Mouse (Mus musculus) forebrain, embryonic 14.5 days (tissue): ENCODE data around the gene Olfr1042. TPM values are rescaled to one million over a fixed set of nuclear protein-coding genes. Genes with fewer than 3 reads are reported as not detected.
"Not testable (repeated sequence)": the region's sequence is repeated elsewhere in the genome, so short reads cannot be mapped to it uniquely, and the experiment has no call there.

Source experiments
- ATAC-seq: fragments of 200-750 bp; cut with Nextera tagmentation; 2 replicates; pipeline ENCODE4 v1.8.0; 2017; ENCODE audit warnings: mild to moderate bottlenecking, moderate library complexity
- DNase-seq: peaks from one replicate; pipeline ENCODE4 v3.0.0-alpha.2; 2015; ENCODE audit warnings: low spot score
- H3K27ac ChIP-seq: fragments of 300-500 bp; sonication (generic); 2 replicates; pipeline ENCODE4 v1.5.1; 2014; ENCODE audit warnings: low read depth, mild to moderate bottlenecking, control low read depth, low read length, moderate library complexity
- H3K27me3 ChIP-seq: fragments of 300-500 bp; sonication (generic); replicated peaks from 2 replicates; pipeline ENCODE4 v1.6.1; 2014; ENCODE audit warnings: low read length, control low read depth, mixed read lengths; ENCODE audit not compliant: control insufficient read depth, insufficient read depth
- H3K36me3 ChIP-seq: fragments of 300-500 bp; sonication (generic); 2 replicates; pipeline ENCODE4 v1.6.1; 2014; ENCODE audit warnings: low read length, control low read depth; ENCODE audit not compliant: control insufficient read depth, insufficient read depth
- H3K4me1 ChIP-seq: fragments of 300-500 bp; sonication (generic); 2 replicates; pipeline ENCODE4 v1.6.1; 2014; ENCODE audit warnings: antibody characterized with exemption, low read length, control low read depth; ENCODE audit not compliant: control insufficient read depth, insufficient read depth
- H3K4me2 ChIP-seq: fragments of 300-500 bp; sonication (generic); 2 replicates; pipeline ENCODE4 v1.6.1; 2014; ENCODE audit warnings: mild to moderate bottlenecking, control low read depth, low read length
- H3K4me3 ChIP-seq: fragments of 300-500 bp; sonication (generic); 2 replicates; pipeline ENCODE4 v1.5.1; 2014; ENCODE audit warnings: low read depth, low read length, control low read depth
- H3K9ac ChIP-seq: fragments of 300-500 bp; sonication (generic); 2 replicates; pipeline ENCODE4 v1.6.1; 2014; ENCODE audit warnings: mild to moderate bottlenecking, low read length, control low read depth, moderate library complexity
- H3K9me3 ChIP-seq: fragments of 300-500 bp; sonication (generic); replicated peaks from 2 replicates; pipeline ENCODE4 v1.6.1; 2016; ENCODE audit warnings: low read length, control low read depth, mixed read lengths; ENCODE audit not compliant: control insufficient read depth
- WGBS: fragments of 180-500 bp; shearing (Covaris S2); extraction: QIAGEN DNeasy Blood & Tissue Kit; methylation state at CpG from one replicate; pipeline ENCODE4 v1.1.7; 2014; 5-methylcytosine and 5-hydroxymethylcytosine counted together
- polyA plus RNA-seq: library from polyadenylated mRNA; unstranded; fragments of >200 nt; fragmentation: Nextera tagmentation; extraction: Ambion mirVana; gene quantifications from 2 replicates; pipeline ENCODE4 v1.2.1, GENCODE M21; 2014

Gene Olfr1042
- polyA plus RNA-seq, result not detected in 2 replicates

GRCm38 (mm10) chr2:86161738-86162137 lies at the start of gene Olfr1042:
TSS of gene Olfr1042 (minus strand) at chr2:86161838.
- ATAC-seq, result no peak
- H3K27ac ChIP-seq, result no peak within 1 kb of the TSS
- H3K27me3 ChIP-seq, result no peaks in the 10 kb centered on the region
- 87% methylated on average over 2 of the region's 2 CpGs for WGBS
- no peak within 1 kb of the TSS for H3K9ac ChIP-seq
- H3K4me2 ChIP-seq, result no peak within 1 kb of the TSS
- DNase-seq, result no peak
- H3K9me3 ChIP-seq, result no peaks in the 10 kb centered on the region
- H3K36me3 ChIP-seq, result no peaks in the 10 kb centered on the region
- no peaks in the 10 kb centered on the region for H3K4me1 ChIP-seq
- H3K4me3 ChIP-seq, result no peak within 1 kb of the TSS

- DNase-seq, result no peak
- Histone ChIP-seq H3K4me3 (no peak within 1 kb of the TSS), H3K9me3 (no peaks in the 10 kb centered on the region), H3K27ac (no peak within 1 kb of the TSS), H3K36me3 (no peaks in the 10 kb centered on the region), H3K27me3 (no peaks in the 10 kb centered on the region), H3K4me2 (no peak within 1 kb of the TSS), H3K4me1 (no peaks in the 10 kb centered on the region), H3K9ac (no peak within 1 kb of the TSS)
- no peak for ATAC-seq
Measured at GRCm38 (mm10) chr2:86202909-86203308, 41.3 kb upstream of the Olfr1042 start, which contains the start of gene Olfr1045. TSS of gene Olfr1045 (minus strand) at chr2:86203009.

- no peaks in the 10 kb centered on the region for H3K4me1 ChIP-seq
- H3K27me3 ChIP-seq, result no peaks in the 10 kb centered on the region
- no peak overlapping the region for H3K4me3 ChIP-seq
- H3K36me3 ChIP-seq, result no peaks in the 10 kb centered on the region
- 63% methylated on average over 1 of the region's 1 CpGs for WGBS
- ATAC-seq (no peak), DNase-seq (no peak)
- no peaks in the 10 kb centered on the region for H3K9me3 ChIP-seq
- no peak overlapping the region for H3K4me2 ChIP-seq
- no peak overlapping the region for H3K27ac ChIP-seq
- no peak overlapping the region for H3K9ac ChIP-seq
Measured at GRCm38 (mm10) chr2:86195863-86196262, 34.2 kb upstream of the Olfr1042 start.

- Histone ChIP-seq H3K9me3 (no peaks in the 10 kb centered on the region), H3K27me3 (no peaks in the 10 kb centered on the region), H3K9ac (no peak within 1 kb of the TSS), H3K27ac (no peak within 1 kb of the TSS), H3K4me2 (no peak within 1 kb of the TSS), H3K4me3 (no peak within 1 kb of the TSS), H3K36me3 (no peaks in the 10 kb centered on the region), H3K4me1 (no peaks in the 10 kb centered on the region)
- DNase-seq (no peak), ATAC-seq (no peak)
Measured at GRCm38 (mm10) chr2:86185583-86185982, 23.9 kb upstream of the Olfr1042 start, which contains the start of gene Olfr52. TSS of gene Olfr52 (minus strand) at chr2:86185683.

GRCm38 (mm10) chr2:86179950-86180349 lies 18.3 kb upstream of the Olfr1042 start:
- Histone ChIP-seq H3K9me3 (no peaks in the 10 kb centered on the region), H3K27ac (no peak overlapping the region), H3K36me3 (no peaks in the 10 kb centered on the region), H3K4me1 (no peaks in the 10 kb centered on the region), H3K4me3 (no peak overlapping the region), H3K27me3 (no peaks in the 10 kb centered on the region), H3K4me2 (no peak overlapping the region), H3K9ac (no peak overlapping the region)
- no peak for ATAC-seq
- WGBS, result 73% methylated on average over 3 of the region's 3 CpGs
- DNase-seq, result no peak

GRCm38 (mm10) chr2:86177720-86178119 lies 16.1 kb upstream of the Olfr1042 start, which contains the start of gene Olfr1044:
TSS of gene Olfr1044 (minus strand) at chr2:86177820.
- H3K4me3 ChIP-seq, result no peak within 1 kb of the TSS
- H3K9ac ChIP-seq, result no peak within 1 kb of the TSS
- DNase-seq (no peak), ATAC-seq (no peak)
- no peaks in the 10 kb centered on the region for H3K27me3 ChIP-seq
- H3K4me2 ChIP-seq, result no peak within 1 kb of the TSS
- H3K4me1 ChIP-seq, result no peaks in the 10 kb centered on the region
- no peak within 1 kb of the TSS for H3K27ac ChIP-seq
- H3K9me3 ChIP-seq, result no peaks in the 10 kb centered on the region
- H3K36me3 ChIP-seq, result no peaks in the 10 kb centered on the region

GRCm38 (mm10) chr2:86175422-86175821 lies 13.8 kb upstream of the Olfr1042 start:
- not testable (repeated sequence) for ATAC-seq, H3K4me3 ChIP-seq, H3K4me1 ChIP-seq, H3K27ac ChIP-seq, H3K4me2 ChIP-seq, H3K9me3 ChIP-seq, DNase-seq, H3K27me3 ChIP-seq, H3K9ac ChIP-seq, H3K36me3 ChIP-seq
- 90% methylated on average over 7 of the region's 7 CpGs for WGBS

- no peaks in the 10 kb centered on the region for H3K36me3 ChIP-seq
- H3K4me3 ChIP-seq, result no peak within 1 kb of the TSS
- H3K9me3 ChIP-seq, result no peaks in the 10 kb centered on the region
- no peaks in the 10 kb centered on the region for H3K27me3 ChIP-seq
- no peak within 1 kb of the TSS for H3K9ac ChIP-seq
- no peak for DNase-seq
- no peaks in the 10 kb centered on the region for H3K4me1 ChIP-seq
- WGBS, result 91% methylated on average over 2 of the region's 2 CpGs
- no peak within 1 kb of the TSS for H3K27ac ChIP-seq
- ATAC-seq, result no peak
- H3K4me2 ChIP-seq, result no peak within 1 kb of the TSS
Measured at GRCm38 (mm10) chr2:86167422-86167821, 5.8 kb upstream of the Olfr1042 start, which contains the start of gene Olfr1043. TSS of gene Olfr1043 (minus strand) at chr2:86167522.

GRCm38 (mm10) chr2:86146632-86147031 lies 15.0 kb downstream of the Olfr1042 start, which contains the start of gene Olfr1040:
TSS of gene Olfr1040 (minus strand) at chr2:86146732.
- Histone ChIP-seq H3K4me2 (no peak within 1 kb of the TSS), H3K4me1 (no peaks in the 10 kb centered on the region), H3K9me3 (no peaks in the 10 kb centered on the region), H3K36me3 (no peaks in the 10 kb centered on the region), H3K27me3 (no peaks in the 10 kb centered on the region), H3K4me3 (no peak within 1 kb of the TSS), H3K9ac (no peak within 1 kb of the TSS), H3K27ac (no peak within 1 kb of the TSS)
- no peak for ATAC-seq
- DNase-seq, result no peak
- WGBS, result 90% methylated on average over 1 of the region's 1 CpGs
